Mouse (Mus musculus) stomach, adult 2 months (tissue): ENCODE measurements around the gene Dnajc21. TPM values are rescaled to one million over a fixed set of nuclear protein-coding genes. Genes with fewer than 3 reads are reported as not detected.

ENCODE experiments used
- polyA plus RNA-seq: library from polyadenylated mRNA; depleted of rRNA; stranded (reverse); fragments of >200 nt; gene quantifications from 2 replicates; pipeline ENCODE4 v1.2.3, GENCODE M21; 2012; rRNA removed

The Dnajc21 gene
- 0.26 and 0.29 TPM in 2 replicates for polyA plus RNA-seq

DNA sequence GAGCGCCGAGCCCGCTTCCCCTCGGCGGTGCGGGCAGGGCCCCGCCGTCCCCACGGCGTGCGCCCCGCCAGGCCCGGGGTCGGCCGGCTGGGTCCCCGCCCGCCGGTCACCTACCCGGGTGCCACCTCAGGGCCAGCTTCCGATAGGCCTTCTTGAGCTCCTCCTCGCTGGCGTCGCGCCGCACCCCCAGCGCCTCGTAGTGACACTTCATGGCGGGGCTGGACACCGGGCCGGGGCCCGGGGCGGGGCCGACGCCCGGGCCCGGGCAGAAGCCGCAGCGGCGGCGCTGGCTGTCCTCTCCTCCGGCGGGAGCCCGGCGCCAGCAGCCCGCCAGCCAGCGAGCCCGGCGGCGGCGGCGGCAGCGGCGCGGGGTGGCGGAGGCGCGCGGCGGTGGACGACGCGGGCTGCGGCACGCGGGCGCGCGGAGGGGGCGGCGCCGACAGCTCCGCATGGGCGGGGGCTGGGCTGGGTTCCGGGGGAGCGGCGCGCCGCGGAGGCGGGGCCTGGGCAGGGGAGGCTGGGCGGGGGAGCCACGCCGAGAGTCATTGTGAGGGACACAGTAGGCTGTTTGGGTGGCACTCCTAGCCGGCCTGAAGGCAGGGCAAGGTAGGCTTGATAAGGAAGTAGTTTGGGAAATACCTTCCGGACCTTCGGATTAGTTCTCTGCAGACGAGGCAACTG lies at the start of gene Dnajc21:
TSS of gene Dnajc21 (minus strand) at position 366 of the 681 bp plus-strand sequence.

DNA sequence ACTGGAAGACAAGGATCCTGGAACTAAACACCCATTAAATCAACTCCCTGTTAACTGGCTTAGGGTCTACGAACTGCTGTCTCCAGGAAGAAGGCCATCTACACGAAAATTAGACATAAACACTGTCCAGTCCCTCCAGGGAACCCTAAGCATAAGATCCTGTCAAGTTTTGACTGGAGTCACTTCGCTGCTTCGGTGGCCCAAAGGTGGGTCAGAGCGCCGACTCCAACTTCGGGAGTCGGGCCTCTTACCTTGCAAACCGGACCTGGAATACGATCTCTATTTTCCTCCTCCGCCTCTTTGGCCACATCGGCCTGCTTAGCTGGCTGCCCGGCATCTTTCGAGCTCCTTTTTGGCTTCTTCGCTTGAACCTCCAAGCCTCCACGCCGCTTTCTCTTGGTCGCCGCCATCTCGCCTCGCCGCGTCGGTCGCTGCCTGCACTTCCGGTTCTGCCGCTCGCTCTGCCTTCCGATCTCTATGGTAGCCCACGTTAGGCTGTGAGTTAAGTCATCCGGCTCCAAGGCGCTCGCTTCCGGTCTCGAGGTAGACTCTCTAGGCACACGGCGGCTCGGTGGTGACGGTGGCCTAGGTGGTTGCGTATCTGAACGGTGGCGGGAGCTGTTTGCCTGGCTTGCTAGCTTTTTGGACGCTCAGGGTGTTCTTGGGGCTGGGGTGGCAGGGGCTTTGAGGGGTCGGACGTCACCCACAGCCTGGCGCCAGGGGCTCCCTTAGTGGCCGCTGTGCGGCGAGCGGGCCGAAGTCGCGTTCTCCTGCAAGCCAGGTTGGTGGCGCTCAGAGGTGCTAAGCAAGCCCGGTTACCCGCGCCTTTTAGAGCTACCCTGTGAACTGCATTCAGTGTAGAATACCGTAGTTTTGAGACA lies 15.4 kb upstream of the Dnajc21 start, which contains the start of the genes Brix1 and Rad1:
TSS of gene Brix1 (minus strand) at position 464 of the 881 bp plus-strand sequence.
TSS of gene Rad1 (plus strand) at position 535 of the 881 bp plus-strand sequence.

Other genes with a start within 250 kb of the Dnajc21 start
- gene Gm21973, start 145.1 kb downstream of the Dnajc21 start, polyA plus RNA-seq = not detected in 2 replicates
- gene Agxt2, start 112.0 kb downstream of the Dnajc21 start, polyA plus RNA-seq = not detected in 2 replicates
- gene Brix1, start 15.4 kb upstream of the Dnajc21 start, polyA plus RNA-seq = 0.12 and 0.14 TPM in 2 replicates
- 1.3 and 1.6 TPM in 2 replicates for gene Rad1, start 15.5 kb upstream of the Dnajc21 start, polyA plus RNA-seq
- gene Ttc23l, start 88.2 kb upstream of the Dnajc21 start, polyA plus RNA-seq = not detected in 2 replicates
- gene Rai14, start 244.1 kb upstream of the Dnajc21 start, polyA plus RNA-seq = 0.65 and 0.87 TPM in 2 replicates